Mouse (Mus musculus) liver, postnatal 0 days (tissue): Measurements from ENCODE around the gene Gm3893.
"Not testable (repeated sequence)": the region's sequence is repeated elsewhere in the genome, so short reads cannot be mapped to it uniquely, and the experiment has no call there.

Experiments
- CTCF ChIP-seq: sonication (generic); IDR thresholded peaks from 2 replicates; pipeline ENCODE4 v1.5.1; 2016; ENCODE audit warnings: antibody characterized with exemption, low read depth
- EP300 ChIP-seq: IDR thresholded peaks from 2 replicates; pipeline ENCODE4 v1.6.1; 2016; ENCODE audit warnings: antibody characterized with exemption, low read depth, mild to moderate bottlenecking

GRCm38 (mm10) chr4:42090907-42091306 lies at the start of gene Gm3893:
- TF ChIP-seq CTCF, EP300: not testable (repeated sequence)
